Comparison of ENCODE assay signal across 8 mouse cellular contexts in the genomic region with DNA sequence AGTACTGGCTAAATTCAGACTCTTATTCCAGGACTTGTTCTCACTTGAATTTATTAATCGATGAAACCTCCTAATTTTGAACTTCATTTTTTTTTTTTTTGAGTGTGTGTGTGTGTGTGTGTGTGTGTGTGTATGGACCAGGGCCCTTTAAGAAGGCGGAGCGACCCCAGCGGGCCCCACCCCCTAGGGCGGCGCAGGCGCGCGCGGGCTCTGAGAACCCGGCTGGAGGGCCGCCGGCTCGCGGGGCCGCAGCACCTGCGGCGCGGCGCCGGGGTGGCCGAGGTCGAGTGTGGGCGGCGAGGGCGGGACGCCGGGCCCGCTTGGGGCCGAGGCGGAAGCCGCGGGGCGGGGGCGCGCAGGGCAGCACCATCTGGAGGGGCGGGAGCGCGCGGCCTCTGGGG. TPM values are rescaled to one million over a fixed set of nuclear protein-coding genes. Genes with fewer than 3 reads are reported as not detected.
DNase-seq lines count a peak whose midpoint lies in the region; ATAC-seq and TF ChIP-seq lines count a peak whose summit lies in the region.

Tnk2 (plus strand) TSS at position 214 of the 401 bp plus-strand sequence.

- H3K9me3 ChIP-seq in E14TG2a.4 (ENCODE audit: low read length), result no peaks in the 10 kb centered on the region
- H3K9me3 ChIP-seq in forebrain, embryonic 11.5 days (ENCODE audit: control insufficient read depth, low read length), result no peaks in the 10 kb centered on the region
- H3K9me3 ChIP-seq in heart, embryonic 16.5 days (replicated peaks; ENCODE audit: control insufficient read depth, low read length), result no peaks in the 10 kb centered on the region
- H3K9me3 ChIP-seq in liver, embryonic 15.5 days (replicated peaks), result no peaks in the 10 kb centered on the region
- H3K9me3 ChIP-seq in neural tube, embryonic 13.5 days, result no peaks in the 10 kb centered on the region

- under 1% methylated on average over 37 of the region's 40 CpGs for WGBS in forebrain, embryonic 11.5 days
- under 1% methylated on average over 37 of the region's 40 CpGs for WGBS in heart, embryonic 16.5 days
- WGBS in liver, embryonic 15.5 days (ENCODE audit: insufficient replicate concordance), result under 1% methylated on average over 40 of the region's 40 CpGs
- under 1% methylated on average over 10 of the region's 40 CpGs for WGBS in neural tube, embryonic 13.5 days

- peaks cover 64% of the 10 kb centered on the region for H3K4me1 ChIP-seq in E14TG2a.4 (replicated peaks; ENCODE audit: low read depth, low read length)
- H3K4me1 ChIP-seq in forebrain, embryonic 11.5 days (replicated peaks; ENCODE audit: control insufficient read depth, insufficient read depth, low read length), result peaks cover 14% of the 10 kb centered on the region
- H3K4me1 ChIP-seq in heart, embryonic 16.5 days (ENCODE audit: control insufficient read depth, insufficient read depth, low read length), result peaks cover 22% of the 10 kb centered on the region
- H3K4me1 ChIP-seq in liver, embryonic 15.5 days (replicated peaks), result peaks cover 45% of the 10 kb centered on the region
- H3K4me1 ChIP-seq in neural tube, embryonic 13.5 days (replicated peaks), result peaks cover 36% of the 10 kb centered on the region

- DNase-seq in c-Kit-positive CD71-negative TER-119-negative erythroid progenitor cells, embryonic 14.5 days (ENCODE audit: low read depth), result peak; percentile 72
- peak; percentile 96 for DNase-seq in forebrain, embryonic 11.5 days (ENCODE audit: low spot score)
- peak; percentile 93 to 95 for DNase-seq in kidney, postnatal 36 days
- DNase-seq in testis, postnatal 14 days (ENCODE audit: low spot score), result peak; percentile 90

- H3K36me3 ChIP-seq in E14TG2a.4 (ENCODE audit: insufficient read depth, low read length), result peaks cover 24% of the 10 kb centered on the region
- no peaks in the 10 kb centered on the region for H3K36me3 ChIP-seq in forebrain, embryonic 11.5 days (ENCODE audit: control insufficient read depth, insufficient read depth, low read length)
- H3K36me3 ChIP-seq in heart, embryonic 16.5 days (ENCODE audit: control insufficient read depth, insufficient read depth), result no peaks in the 10 kb centered on the region
- no peaks in the 10 kb centered on the region for H3K36me3 ChIP-seq in liver, embryonic 15.5 days (replicated peaks)
- no peaks in the 10 kb centered on the region for H3K36me3 ChIP-seq in neural tube, embryonic 13.5 days

- peak within 1 kb of the TSS; percentile 94 for H3K4me3 ChIP-seq in E14TG2a.4 (replicated peaks; ENCODE audit: low read length)
- H3K4me3 ChIP-seq in forebrain, embryonic 11.5 days (ENCODE audit: low read depth, low read length), result peak within 1 kb of the TSS; percentile 91
- H3K4me3 ChIP-seq in heart, embryonic 16.5 days (ENCODE audit: low read length), result peak within 1 kb of the TSS; percentile 75
- H3K4me3 ChIP-seq in liver, embryonic 15.5 days (replicated peaks), result peak within 1 kb of the TSS; percentile 87
- peak within 1 kb of the TSS; percentile 95 for H3K4me3 ChIP-seq in neural tube, embryonic 13.5 days

- peak within 1 kb of the TSS; percentile 92 for H3K4me2 ChIP-seq in forebrain, embryonic 11.5 days (ENCODE audit: low read depth, low read length, severe bottlenecking)
- peak within 1 kb of the TSS; percentile 90 for H3K4me2 ChIP-seq in heart, embryonic 16.5 days (ENCODE audit: low read depth, low read length)
- peak within 1 kb of the TSS; percentile 99 for H3K4me2 ChIP-seq in liver, embryonic 15.5 days
- peak within 1 kb of the TSS; percentile 92 for H3K4me2 ChIP-seq in neural tube, embryonic 13.5 days

- peak within 1 kb of the TSS; percentile 91 for H3K9ac ChIP-seq in forebrain, embryonic 11.5 days (ENCODE audit: low read length)
- H3K9ac ChIP-seq in heart, embryonic 16.5 days (ENCODE audit: low read length), result peak within 1 kb of the TSS; percentile 84
- H3K9ac ChIP-seq in liver, embryonic 15.5 days, result peak within 1 kb of the TSS; percentile 94
- H3K9ac ChIP-seq in neural tube, embryonic 13.5 days, result peak within 1 kb of the TSS; percentile 96

- no peaks in the 10 kb centered on the region for H3K27me3 ChIP-seq in E14TG2a.4 (ENCODE audit: insufficient read depth, low read length)
- H3K27me3 ChIP-seq in forebrain, embryonic 11.5 days (ENCODE audit: control insufficient read depth, insufficient read depth, low read length), result no peaks in the 10 kb centered on the region
- H3K27me3 ChIP-seq in heart, embryonic 16.5 days (ENCODE audit: control insufficient read depth, insufficient read depth, low read length), result no peaks in the 10 kb centered on the region
- peaks cover 13% of the 10 kb centered on the region for H3K27me3 ChIP-seq in liver, embryonic 15.5 days
- no peaks in the 10 kb centered on the region for H3K27me3 ChIP-seq in neural tube, embryonic 13.5 days

- peak; percentile 94 for ATAC-seq in forebrain, embryonic 11.5 days (replicated peaks; ENCODE audit: low FRiP score)
- ATAC-seq in heart, embryonic 16.5 days (replicated peaks; ENCODE audit: extremely low read depth, insufficient read depth, low FRiP score), result peak; percentile 91
- ATAC-seq in liver, embryonic 15.5 days (ENCODE audit: insufficient read depth), result peak; percentile 81
- peak; percentile 87 for ATAC-seq in neural tube, embryonic 13.5 days (ENCODE audit: low read depth)

- peak within 1 kb of the TSS; percentile 76 for H3K27ac ChIP-seq in forebrain, embryonic 11.5 days (ENCODE audit: low read depth, low read length)
- H3K27ac ChIP-seq in heart, embryonic 16.5 days (ENCODE audit: low read length), result peak within 1 kb of the TSS; percentile 57
- H3K27ac ChIP-seq in liver, embryonic 15.5 days (replicated peaks), result peak within 1 kb of the TSS; percentile 80
- peak within 1 kb of the TSS; percentile 90 for H3K27ac ChIP-seq in neural tube, embryonic 13.5 days (replicated peaks)

- TF ChIP-seq CTCF in E14TG2a.4 (conservative IDR thresholded peaks at IDR 0.05; ENCODE audit: low read length), result no peak

RNA-seq across cellular contexts. Expression of gene Tnk2, which starts in this region (rescaled TPM):
- 11.2 and 12.1 TPM in 2 replicates for polyA plus RNA-seq in forebrain, embryonic 11.5 days (2014; fragmentation: Nextera tagmentation; extraction: Ambion mirVana)
- 9.0 and 9.5 TPM in 2 replicates for polyA plus RNA-seq in heart, embryonic 16.5 days (2015; fragmentation: Nextera tagmentation; extraction: Ambion mirVana)
- polyA plus RNA-seq in liver, embryonic 15.5 days (2015; fragmentation: Nextera tagmentation; extraction: Ambion mirVana), result 4.5 and 4.7 TPM in 2 replicates
- 20.0 and 21.4 TPM in 2 replicates for polyA plus RNA-seq in neural tube, embryonic 13.5 days (2015; fragmentation: Nextera tagmentation; extraction: Ambion mirVana)

Comparison
In these comparisons a context has a peak if more than half of its experiments do, and no peak if none do; other contexts are left out.
1. Peak in every context shown above with its lines: DNase-seq, ATAC-seq, H3K4me3 ChIP-seq and H3K27ac ChIP-seq.